Mouse (Mus musculus): ENCODE measurements around the gene Gm3373.
"Not testable (repeated sequence)": the region's sequence is repeated elsewhere in the genome, so short reads cannot be mapped to it uniquely, and the experiment has no call there.

The Gm3373 gene

DNA sequence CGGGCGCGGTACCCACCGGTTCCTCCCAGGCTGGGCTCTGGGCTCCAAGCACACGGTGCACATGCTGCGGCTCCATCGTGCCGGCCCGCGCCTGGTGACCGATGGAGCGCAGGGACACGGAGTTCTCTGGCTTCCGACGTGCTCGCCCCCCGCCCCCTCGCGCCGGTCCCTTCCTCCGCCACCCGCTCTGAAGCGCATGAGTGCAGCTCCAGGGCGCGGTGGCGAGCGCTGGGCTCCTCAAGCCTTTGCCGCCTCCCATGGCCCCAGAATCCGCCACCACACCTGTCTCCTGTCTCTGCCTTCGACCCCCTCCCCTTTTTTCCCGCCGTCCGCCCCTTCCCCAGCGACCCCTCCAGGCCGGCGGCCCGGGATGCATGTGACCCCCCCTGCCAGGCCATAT is at the start of gene Gm3373:
TSS of gene Gm3373 (minus strand) at position 101 of the 400 bp plus-strand sequence.
- not testable (repeated sequence) for DNase-seq (ENCODE audit: low read depth)

DNA sequence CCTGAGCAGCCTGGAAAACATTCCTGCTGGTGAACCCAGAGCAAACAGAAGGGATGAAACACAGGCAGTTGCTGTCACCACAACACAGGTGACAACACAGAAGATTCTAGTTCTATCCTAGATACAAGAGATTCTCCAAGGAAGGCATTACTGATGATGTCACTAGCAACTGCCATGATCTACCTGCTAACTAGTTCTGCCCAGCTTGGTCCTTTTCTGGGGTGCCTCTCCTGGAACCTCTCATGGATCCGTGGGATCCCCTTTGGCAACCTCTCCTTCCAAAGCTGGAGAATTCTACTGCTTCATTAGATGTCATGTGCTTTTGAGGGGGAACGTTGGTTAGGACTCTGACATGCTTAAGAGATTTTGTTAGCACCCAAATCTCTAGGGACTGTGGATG is 54.0 kb downstream of the Gm3373 start, which contains the start of gene Gm9603:
TSS of gene Gm9603 (minus strand) at position 101 of the 400 bp plus-strand sequence.
- DNase-seq (ENCODE audit: low read depth): not testable (repeated sequence)
